Mouse (Mus musculus) myocyte (in vitro differentiated cells): ENCODE measurements at regions not wholly inside any gene's neighbourhood (a gene's known extent, or its start where the extent isn't known, plus 50 kb on each side); places are given as distances from the start of the nearest gene placed in this dataset.
A peak's percentile ranks its signal among the peaks of the same experiment; 100 is the strongest.

Source experiments
- H3K27me3 ChIP-seq: one replicate; pipeline ENCODE4 v1.6.1; 2011; ENCODE audit not compliant: control insufficient read depth, insufficient read depth, insufficient read length
- H3K36me3 ChIP-seq: one replicate; pipeline ENCODE4 v1.6.1; 2011; ENCODE audit not compliant: control insufficient read depth, insufficient read depth
- H3K4me2 ChIP-seq: one replicate; pipeline ENCODE4 v1.6.1; 2011; ENCODE audit warnings: low read depth, control low read depth
- H3K4me3 ChIP-seq: one replicate; pipeline ENCODE4 v1.5.1; 2011; ENCODE audit warnings: mild to moderate bottlenecking, control low read depth, moderate library complexity
- H3K79me2 ChIP-seq: one replicate; pipeline ENCODE4 v1.6.1; 2011; ENCODE audit not compliant: control insufficient read depth, insufficient read depth
- H3ac ChIP-seq: one replicate; pipeline ENCODE4 v1.6.1; 2011; ENCODE audit not compliant: control insufficient read depth, insufficient read length
- CEBPB ChIP-seq: IDR thresholded peaks from 2 replicates; pipeline ENCODE4 v1.6.1; 2011; ENCODE audit warnings: mild to moderate bottlenecking, moderate library complexity; ENCODE audit not compliant: poor library complexity, insufficient read depth, severe bottlenecking
- E2F4 ChIP-seq: IDR thresholded peaks from one replicate; pipeline ENCODE4 v1.6.1; 2011; ENCODE audit warnings: mild to moderate bottlenecking, control low read depth, moderate library complexity; ENCODE audit not compliant: insufficient read depth
- MAX ChIP-seq: IDR thresholded peaks from one replicate; pipeline ENCODE4 v1.6.1; 2011; ENCODE audit warnings: low read depth, mild to moderate bottlenecking, control low read depth
- MYOD1 ChIP-seq, 3 experiments: IDR thresholded peaks; one replicate each; pipeline ENCODE4 v1.6.1; 2011; ENCODE audit warnings: control low read depth in 2 of 3, low read depth in 2 of 3, mild to moderate bottlenecking in 2 of 3, moderate library complexity in 1 of 3; ENCODE audit not compliant: insufficient read length in 2 of 3, control insufficient read depth in 1 of 3
- MYOG ChIP-seq, 3 experiments: IDR thresholded peaks; one replicate each; pipeline ENCODE4 v1.6.1; 2011; ENCODE audit warnings: control low read depth in 2 of 3, low read depth in 2 of 3, mild to moderate bottlenecking in 2 of 3; ENCODE audit not compliant: insufficient read length in 2 of 3, control insufficient read depth in 1 of 3, insufficient read depth in 1 of 3
- POLR2A ChIP-seq: IDR thresholded peaks from one replicate; pipeline ENCODE4 v1.6.1; 2011; ENCODE audit warnings: low read depth, mild to moderate bottlenecking, control low read depth, moderate library complexity; ENCODE audit not compliant: insufficient read length
- POLR2AphosphoS2 ChIP-seq: IDR thresholded peaks from one replicate; pipeline ENCODE4 v1.6.1; 2011; ENCODE audit warnings: low read depth, control low read depth; ENCODE audit not compliant: insufficient read length
- REST ChIP-seq: IDR thresholded peaks from one replicate; pipeline ENCODE4 v1.6.1; 2011; ENCODE audit warnings: mild to moderate bottlenecking, control low read depth, moderate library complexity; ENCODE audit not compliant: insufficient read depth, insufficient read length
- SRF ChIP-seq: IDR thresholded peaks from one replicate; pipeline ENCODE4 v1.6.1; 2011; ENCODE audit warnings: low read depth; ENCODE audit not compliant: control insufficient read depth, insufficient read length
- TCF12 ChIP-seq: IDR thresholded peaks from one replicate; pipeline ENCODE4 v1.6.1; 2011; ENCODE audit warnings: mild to moderate bottlenecking, control low read depth; ENCODE audit not compliant: poor library complexity, insufficient read depth, severe bottlenecking
- TCF3 ChIP-seq: IDR thresholded peaks from one replicate; pipeline ENCODE4 v1.6.1; 2011; ENCODE audit warnings: low read depth, control low read depth; ENCODE audit not compliant: insufficient read length
- USF1 ChIP-seq: IDR thresholded peaks from one replicate; pipeline ENCODE4 v1.6.1; 2011; ENCODE audit warnings: low read depth, mild to moderate bottlenecking, control low read depth, moderate library complexity

DNA sequence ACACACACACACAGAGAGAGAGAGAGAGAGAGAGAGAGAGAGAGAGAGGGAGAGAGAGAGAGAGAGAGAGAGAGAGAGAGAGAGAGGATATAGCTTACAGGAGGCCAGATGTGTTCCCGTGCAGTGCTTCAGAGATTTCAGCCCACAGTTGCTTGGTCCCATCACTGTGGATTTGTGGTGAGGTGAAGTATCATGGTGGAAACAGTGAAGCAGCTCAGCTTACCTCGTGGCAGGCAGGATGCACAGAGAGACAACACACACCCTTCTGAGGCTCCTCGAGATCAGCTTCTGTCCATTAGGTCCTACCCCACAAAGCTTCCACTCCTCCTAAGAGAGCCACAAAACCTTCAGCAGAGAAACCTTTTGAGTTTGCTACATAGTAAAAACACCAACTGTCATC, 261.1 kb downstream of the Uaca start:
- Histone ChIP-seq H3K4me3 (no peak overlapping the region), H3K4me2 (no peak overlapping the region), H3K27me3 (peaks cover 6% of the 10 kb centered on the region), H3ac (no peak overlapping the region), H3K36me3 (no peaks in the 10 kb centered on the region), H3K79me2 (no peaks in the 10 kb centered on the region)
- TF ChIP-seq USF1 (no peak), POLR2A (no peak), SRF (no peak)

DNA sequence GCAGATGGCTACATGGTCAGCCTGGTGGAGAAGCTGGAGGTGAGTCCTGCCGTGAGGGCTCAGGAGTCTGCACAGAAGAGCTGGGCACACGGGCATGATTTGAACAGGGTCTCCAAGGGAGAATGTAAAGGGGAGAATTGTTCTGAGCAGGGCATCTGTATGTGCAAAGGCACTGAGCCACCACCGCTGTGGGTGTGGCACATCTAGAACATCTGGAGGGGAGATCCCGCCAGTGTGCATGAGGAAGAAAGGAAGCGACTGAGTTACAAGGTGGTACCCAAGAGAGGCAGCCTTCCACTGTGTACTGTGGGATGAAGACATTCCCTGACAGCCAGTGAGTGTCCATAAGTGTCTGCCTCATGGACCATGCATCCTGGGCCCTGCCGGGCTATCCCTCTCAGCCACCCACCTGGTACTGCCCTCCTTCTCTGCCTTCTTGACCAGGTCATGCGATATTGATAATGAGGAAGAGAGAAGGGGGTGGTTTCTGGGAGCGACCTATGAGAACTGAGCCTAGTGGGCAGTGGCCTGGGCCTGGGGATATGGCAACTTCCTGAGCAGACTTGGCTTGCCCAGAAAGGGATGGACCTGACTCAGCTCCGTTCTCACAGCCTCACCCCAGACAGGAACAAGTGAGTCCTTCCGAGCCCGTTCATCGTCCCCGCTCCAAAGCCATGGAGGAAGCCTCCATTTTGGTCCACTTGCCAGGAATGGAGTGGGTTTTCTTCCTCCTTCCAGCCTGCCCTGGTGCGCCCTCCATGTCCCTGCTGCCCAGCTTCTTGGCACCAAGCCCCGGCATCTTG, 261.8 kb downstream of the Uaca start:
- H3K27me3 ChIP-seq = peaks cover 6% of the 10 kb centered on the region

DNA sequence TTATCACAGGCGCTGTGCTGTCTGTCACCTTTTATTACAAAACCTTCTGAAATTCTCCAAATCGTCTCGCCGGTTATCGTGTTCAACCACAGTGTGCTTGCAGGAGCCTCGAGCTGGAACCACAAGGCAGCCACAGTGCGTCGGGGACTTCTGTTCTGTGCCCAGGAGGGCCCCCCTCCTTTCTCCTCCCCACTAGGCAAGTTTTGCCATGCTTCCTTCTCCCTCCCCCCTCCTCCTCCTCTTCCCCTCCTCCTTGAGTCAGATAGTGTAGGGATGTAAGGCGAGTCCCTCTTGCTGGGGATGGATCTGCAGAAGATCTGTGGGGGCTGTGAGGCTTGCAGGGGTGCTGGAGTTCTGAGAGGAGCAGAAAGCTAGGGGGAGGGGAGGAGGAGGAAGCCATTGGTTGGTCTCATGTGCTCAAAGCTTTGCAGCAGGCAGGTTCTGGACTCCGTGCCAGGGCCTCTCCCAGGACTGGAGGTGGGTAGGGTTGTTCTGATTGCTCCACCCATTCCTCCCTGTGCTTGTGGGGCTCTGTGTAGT, 262.5 kb downstream of the Uaca start:
- TF ChIP-seq MYOD1 (IDR thresholded peaks at IDR 0.05; ENCODE audit: control insufficient read depth in 1 of 3, insufficient read length in 2 of 3, low read depth in 2 of 3) (no peak), TCF3 (no peak), POLR2A (no peak), POLR2AphosphoS2 (no peak), USF1 (no peak), MYOG (IDR thresholded peaks at IDR 0.05; ENCODE audit: control insufficient read depth in 1 of 3, insufficient read depth in 1 of 3, insufficient read length in 2 of 3, low read depth in 2 of 3) (no peak), REST (no peak), E2F4 (no peak), TCF12 (no peak), MAX (no peak), CEBPB (no peak), SRF (no peak)
- H3K27me3 ChIP-seq = peaks cover 6% of the 10 kb centered on the region
- H3K4me2 ChIP-seq = peak overlapping the region; percentile 24
- H3K79me2 ChIP-seq = no peaks in the 10 kb centered on the region
- no peak overlapping the region for H3K4me3 ChIP-seq
- no peaks in the 10 kb centered on the region for H3K36me3 ChIP-seq
- no peak overlapping the region for H3ac ChIP-seq

More for the DNA sequence above, 261.8 kb downstream of the Uaca start:
- Histone ChIP-seq H3K4me2 (peak overlapping the region; percentile 24), H3K79me2 (no peaks in the 10 kb centered on the region), H3ac (no peak overlapping the region), H3K36me3 (no peaks in the 10 kb centered on the region), H3K4me3 (no peak overlapping the region)
- TF ChIP-seq MYOG (IDR thresholded peaks at IDR 0.05; ENCODE audit: control insufficient read depth in 1 of 3, insufficient read depth in 1 of 3, insufficient read length in 2 of 3, low read depth in 2 of 3) (no peak), CEBPB (no peak), POLR2A (no peak), SRF (no peak), REST (no peak), TCF3 (no peak), TCF12 (no peak), MYOD1 (IDR thresholded peaks at IDR 0.05; ENCODE audit: control insufficient read depth in 1 of 3, insufficient read length in 2 of 3, low read depth in 2 of 3) (no peak), POLR2AphosphoS2 (no peak), E2F4 (no peak), MAX (no peak)

DNA sequence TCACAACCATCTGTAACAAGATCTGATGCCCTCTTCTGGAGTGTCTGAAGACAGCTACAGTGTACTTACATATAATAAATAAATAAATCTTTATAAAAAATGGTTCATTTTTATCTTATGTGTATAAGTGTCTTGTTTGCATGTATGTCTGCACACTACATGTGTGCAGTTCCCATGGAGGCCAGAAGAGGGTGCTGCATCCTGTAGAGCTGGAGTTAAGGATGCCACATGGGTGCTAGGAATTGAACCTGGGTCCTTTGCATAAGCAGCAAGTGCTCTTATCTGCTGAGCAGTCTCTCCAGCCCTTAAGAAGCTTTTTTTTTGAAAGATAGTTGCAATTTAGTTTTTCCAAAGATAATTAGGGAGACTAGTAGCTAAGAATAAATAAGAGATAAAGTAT, 264.9 kb downstream of the Uaca start:
- no peak for TF ChIP-seq USF1
- TF ChIP-seq REST = no peak
- no peak for TF ChIP-seq POLR2A
- TF ChIP-seq MYOD1 (IDR thresholded peaks at IDR 0.05; ENCODE audit: control insufficient read depth in 1 of 3, insufficient read length in 2 of 3, low read depth in 2 of 3) = no peak
- no peak for TF ChIP-seq SRF
- no peak for TF ChIP-seq MAX
- TF ChIP-seq TCF12 = no peak
- no peak for TF ChIP-seq MYOG (IDR thresholded peaks at IDR 0.05; ENCODE audit: control insufficient read depth in 1 of 3, insufficient read depth in 1 of 3, insufficient read length in 2 of 3, low read depth in 2 of 3)
- no peak for TF ChIP-seq TCF3
- no peak for TF ChIP-seq E2F4
- no peak for TF ChIP-seq POLR2AphosphoS2
- no peak for TF ChIP-seq CEBPB
- Histone ChIP-seq H3K4me3 (no peak overlapping the region), H3K27me3 (peaks cover 6% of the 10 kb centered on the region), H3K4me2 (no peak overlapping the region), H3ac (no peak overlapping the region), H3K36me3 (no peaks in the 10 kb centered on the region), H3K79me2 (no peaks in the 10 kb centered on the region)
